Mouse (Mus musculus): Measurements from ENCODE around the gene Edn2. TPM values are rescaled to one million over a fixed set of nuclear protein-coding genes. Genes with fewer than 3 reads are reported as not detected.

Gene Edn2
- polyA plus RNA-seq, 1 experiment from 2014 or later: 0.73 TPM

- DNase-seq (ENCODE audit: low spot score): no peak
Measured at GRCm38 (mm10) chr4:120153736-120154135, 7.3 kb upstream of the Edn2 start.

DNA sequence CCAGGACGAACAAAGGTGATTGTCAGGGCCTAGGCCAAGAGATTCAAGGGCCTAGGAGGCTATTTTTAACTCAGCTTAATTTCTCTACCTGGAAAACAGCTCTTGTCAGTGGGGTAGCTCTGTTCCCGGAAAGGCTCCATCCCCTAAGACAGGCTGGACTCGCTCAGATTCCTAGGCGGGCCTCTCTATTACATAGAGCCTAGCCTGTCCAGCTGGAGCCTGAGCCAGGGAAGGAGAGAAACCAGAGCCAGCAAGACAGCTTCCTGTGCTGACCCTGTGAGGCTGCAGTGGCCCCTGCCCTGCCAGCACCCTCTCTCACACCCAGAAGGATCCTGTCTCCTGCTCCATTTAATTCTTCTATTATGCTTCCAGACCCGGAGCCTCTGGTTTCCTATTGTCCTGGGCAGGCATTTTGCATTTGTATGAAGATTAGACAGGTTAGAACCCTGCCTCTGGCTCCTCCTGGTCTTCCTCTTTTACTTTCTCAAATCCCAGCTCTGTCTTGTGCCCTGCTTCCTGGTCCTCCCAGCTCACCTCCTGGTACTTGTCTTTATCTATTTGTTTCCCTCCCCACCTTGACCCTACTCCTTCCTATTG, 2.2 kb upstream of the Edn2 start:
- no peak for DNase-seq (ENCODE audit: low spot score)

DNA sequence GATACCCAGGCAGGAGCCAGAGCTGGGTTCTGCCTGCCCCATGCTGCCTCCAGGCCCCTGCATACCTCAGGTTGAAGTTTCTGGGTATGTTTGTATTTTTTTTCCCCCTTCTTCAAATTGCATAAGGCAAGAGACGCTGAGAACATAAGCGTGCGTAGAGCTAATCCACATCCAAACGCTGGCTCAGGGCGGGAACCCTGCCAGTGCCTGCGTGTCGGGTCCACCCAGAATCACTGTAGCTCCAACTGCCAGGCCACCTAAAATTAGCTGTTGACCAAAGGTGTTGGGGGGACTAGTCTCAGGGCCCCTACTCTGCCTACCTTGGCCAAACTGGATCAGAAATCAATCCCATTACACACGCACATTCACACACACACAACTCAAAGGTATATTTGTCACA, 1.6 kb downstream of the Edn2 start:
- DNase-seq (ENCODE audit: low spot score): no peak

DNA sequence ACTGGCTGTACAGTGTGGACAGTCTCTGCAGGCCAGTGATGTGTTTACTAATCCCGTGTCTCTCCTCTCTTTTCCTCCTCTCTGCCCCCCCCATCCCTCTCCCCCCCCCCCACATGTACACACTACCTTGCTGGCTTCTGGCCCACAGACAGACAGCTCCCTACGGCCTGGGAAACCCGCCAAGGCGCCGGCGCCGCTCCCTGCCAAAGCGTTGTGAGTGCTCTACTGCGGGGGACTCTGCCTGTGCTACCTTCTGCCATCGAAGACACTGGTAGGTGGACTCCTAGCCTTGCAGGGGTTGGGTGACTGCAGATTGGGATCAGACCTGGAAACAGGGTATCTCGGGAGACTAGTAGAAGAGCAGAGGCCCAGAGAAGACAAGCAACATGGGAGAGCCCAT, 2.2 kb downstream of the Edn2 start:
- no peak for DNase-seq (ENCODE audit: low spot score)

GRCm38 (mm10) chr4:120164316-120164715, 3.3 kb downstream of the Edn2 start:
- DNase-seq (ENCODE audit: low spot score): no peak

DNA sequence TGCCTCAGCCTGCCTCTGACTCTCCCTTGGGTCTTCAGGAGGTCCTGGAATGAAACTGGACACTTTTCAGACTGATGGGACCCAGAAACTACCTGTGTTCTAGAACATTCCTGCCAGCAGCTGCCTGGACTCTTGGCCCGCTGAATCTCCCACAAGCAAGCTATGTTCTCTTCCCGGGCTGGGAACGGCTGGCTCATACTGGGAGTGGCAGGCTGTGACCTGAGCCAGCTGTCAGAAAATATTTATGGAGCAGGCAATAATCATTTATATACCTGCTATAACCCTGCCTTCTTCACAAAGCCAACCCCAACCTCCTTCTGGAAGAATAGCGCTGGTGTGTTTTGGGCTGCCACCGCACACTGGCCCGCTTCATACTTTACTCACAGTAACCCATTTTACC, 6.8 kb downstream of the Edn2 start:
- DNase-seq (ENCODE audit: low spot score): no peak

DNA sequence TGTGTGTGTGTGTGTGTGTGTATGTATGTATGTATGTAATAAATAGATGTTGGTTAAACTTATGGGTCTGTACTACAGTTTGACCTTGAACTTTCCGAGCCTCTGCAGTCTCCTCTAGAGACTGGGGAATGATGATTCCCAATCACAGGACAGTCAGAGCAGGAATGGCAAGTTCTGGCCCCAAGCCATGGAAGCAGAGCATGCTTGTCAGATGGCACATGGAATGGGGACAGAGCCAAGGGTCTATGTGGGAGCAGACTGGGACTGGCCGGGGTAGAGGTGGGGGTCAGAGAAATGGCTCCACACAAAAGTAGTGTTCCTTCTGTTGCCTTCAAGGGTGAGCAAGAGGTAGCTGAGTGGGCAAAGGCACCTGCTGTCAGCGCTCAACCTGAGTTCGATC, 7.3 kb downstream of the Edn2 start:
- no peak for DNase-seq (ENCODE audit: low spot score)

DNA sequence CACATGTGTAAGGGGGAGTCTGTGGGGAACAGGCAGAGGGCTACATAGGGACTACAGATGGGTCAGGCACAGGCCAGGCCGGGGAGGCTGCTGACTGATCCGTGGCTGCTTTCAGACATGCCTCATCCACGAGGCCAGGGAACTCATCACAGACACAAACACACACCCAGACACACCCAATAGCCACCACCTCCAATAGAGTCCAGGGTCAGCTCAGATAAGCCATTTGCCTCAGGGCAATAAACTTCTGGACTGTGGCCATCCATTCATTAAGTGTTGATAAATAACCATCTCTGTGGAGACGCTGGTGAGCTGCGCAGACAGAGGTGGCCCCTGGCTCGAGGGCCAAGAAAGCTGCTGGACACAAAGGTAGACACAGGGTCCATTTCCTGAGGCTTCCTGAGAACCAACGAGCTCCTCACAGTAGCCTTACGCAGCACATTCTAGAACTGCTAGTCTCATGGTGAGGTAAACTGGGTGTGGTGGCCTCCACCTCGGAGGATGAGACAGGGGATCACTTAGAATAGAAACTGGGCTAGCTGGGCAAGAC, 9.5 kb downstream of the Edn2 start:
- DNase-seq (ENCODE audit: low spot score): no peak

DNA sequence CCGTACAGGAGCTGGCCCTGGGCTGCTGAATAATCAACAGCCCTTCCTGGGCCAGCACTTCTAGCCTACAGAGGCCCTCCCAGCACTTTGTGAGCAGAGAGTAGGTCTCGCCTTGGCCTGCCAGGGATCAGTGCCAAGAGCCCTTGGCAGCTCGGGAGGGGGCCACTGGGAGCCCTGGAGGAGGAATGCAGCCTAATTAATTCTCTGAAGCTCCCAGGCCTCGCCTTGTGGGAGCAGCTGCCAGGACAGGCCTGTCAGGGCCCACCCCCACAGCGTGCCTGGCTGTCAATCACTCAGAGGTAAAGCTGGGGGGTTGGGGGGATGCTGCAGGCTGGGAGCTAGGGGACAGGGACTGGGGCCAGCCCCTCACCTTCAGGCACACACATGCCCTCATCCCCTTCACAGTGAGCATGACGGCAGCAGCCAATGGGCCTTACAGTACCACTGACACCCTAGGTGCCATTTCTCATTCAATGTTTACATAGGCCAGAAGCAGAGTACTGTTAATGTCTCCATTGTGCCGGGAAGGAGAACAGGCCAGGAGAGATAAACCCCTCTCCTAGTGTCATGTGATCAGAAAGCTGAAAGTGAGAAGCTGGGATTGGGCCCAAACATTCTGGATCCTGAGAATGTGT, 11.2 kb downstream of the Edn2 start:
- DNase-seq (ENCODE audit: low spot score): no peak

DNA sequence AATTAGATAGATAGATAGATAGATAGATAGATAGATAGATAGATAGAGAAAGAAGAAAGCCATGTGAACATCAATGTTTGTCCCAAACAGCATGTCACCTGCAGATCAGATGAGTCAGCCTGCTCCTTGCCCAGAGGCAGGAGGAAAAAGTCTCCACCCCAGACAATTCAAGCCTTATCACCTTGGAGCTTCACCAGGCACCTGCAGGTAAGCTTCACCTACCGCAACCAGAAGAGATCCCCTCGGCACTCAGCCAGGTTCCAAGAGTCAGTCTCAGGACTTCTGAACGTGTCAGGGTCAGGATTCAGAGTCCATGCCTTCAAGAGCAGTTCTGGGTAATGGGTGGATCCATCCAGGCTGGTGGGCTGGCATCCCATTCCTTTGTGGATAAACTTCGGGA, 18.1 kb downstream of the Edn2 start:
- no peak for DNase-seq (ENCODE audit: low spot score)

DNA sequence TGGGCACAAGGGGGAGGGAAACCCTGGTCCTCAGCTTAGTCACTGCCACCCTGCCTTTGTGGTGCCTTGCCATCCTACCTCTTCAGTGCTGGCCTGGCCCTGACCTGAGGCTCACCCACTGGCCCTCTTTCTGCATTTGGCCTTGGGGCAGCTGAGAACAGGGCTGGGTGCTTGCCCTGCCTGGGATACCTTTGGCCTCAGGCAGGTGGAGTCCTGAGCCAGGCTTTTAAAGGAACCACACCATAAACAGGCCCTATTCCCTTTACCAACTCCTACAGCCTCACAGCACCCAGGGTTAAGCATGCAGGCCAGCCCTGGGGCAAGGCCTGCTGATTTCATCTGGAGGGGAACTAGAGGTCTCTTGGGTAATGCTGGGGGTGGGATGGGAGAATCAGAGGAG, 19.5 kb downstream of the Edn2 start:
- DNase-seq (ENCODE audit: low spot score): no peak

DNA sequence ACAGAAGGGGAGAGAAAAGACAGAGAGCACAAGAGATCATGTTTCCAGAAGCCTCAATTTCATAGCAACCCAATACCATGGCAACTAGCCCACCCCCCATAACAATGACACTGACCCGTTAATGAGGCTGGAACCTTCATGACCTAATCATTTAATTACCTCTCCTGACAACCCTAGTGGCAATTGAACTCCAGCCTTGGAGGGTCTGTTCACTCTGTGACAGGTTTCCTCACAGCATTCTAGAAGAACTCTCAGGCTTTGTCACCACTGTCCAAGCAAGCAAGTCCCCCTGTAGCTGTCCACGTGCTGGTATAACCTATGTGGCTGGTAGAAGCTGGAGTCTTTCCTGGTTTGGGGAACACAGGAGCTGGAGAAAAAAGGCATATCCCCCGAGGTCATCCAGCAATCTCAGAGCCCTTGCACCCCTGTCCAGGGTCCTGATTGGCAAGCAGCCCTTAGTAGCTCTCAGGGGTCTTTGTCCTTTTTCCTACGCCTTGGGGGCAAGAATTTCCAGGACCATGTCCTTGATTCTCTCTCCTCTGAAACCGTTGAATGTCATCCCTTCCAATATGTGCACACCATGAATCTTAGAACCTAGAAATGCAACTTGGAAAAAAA, 23.5 kb downstream of the Edn2 start:
- no peak for DNase-seq (ENCODE audit: low spot score)

DNA sequence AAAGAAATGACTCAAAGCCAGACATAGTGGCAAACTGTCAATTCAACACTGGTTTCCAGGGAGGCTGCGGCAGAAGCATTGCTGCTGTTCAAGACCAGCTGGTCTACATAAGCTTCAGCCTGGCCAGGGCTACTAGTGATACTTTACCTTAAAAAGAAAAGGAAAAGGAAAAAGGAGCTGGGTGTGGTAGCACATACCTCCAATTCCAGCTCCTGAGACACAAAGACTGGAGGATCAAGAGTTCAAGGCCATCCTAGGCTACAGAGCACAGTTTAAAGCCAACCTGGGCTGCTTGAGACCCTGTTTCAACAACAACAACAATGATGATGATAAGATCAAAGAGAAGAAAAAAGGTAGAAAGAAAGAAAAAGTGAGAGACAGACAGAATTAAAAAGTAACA, 25.4 kb downstream of the Edn2 start:
- no peak for DNase-seq (ENCODE audit: low spot score)

DNA sequence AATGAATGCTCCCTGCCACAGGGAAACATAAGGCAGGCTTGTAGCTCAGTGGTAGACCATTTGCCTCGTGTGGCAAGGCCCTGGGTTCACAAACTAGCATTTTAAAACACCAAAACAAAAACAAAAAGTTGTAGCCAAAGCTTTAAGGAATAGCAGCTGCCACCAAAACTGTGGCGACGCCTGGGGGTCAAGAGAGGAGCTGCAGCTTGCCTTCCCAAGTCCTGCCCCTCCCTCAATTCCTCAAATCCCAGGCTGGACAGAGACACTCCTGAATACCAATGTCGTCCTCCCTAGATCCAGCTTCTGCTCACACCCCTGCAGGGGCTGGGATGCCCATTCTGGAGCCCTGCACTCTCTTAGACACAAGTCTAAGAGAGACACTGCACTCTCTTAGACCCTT, 25.9 kb downstream of the Edn2 start:
- DNase-seq (ENCODE audit: low spot score): no peak

- DNase-seq (ENCODE audit: low spot score): no peak
Measured at GRCm38 (mm10) chr4:120188204-120188603, 27.2 kb downstream of the Edn2 start.

DNA sequence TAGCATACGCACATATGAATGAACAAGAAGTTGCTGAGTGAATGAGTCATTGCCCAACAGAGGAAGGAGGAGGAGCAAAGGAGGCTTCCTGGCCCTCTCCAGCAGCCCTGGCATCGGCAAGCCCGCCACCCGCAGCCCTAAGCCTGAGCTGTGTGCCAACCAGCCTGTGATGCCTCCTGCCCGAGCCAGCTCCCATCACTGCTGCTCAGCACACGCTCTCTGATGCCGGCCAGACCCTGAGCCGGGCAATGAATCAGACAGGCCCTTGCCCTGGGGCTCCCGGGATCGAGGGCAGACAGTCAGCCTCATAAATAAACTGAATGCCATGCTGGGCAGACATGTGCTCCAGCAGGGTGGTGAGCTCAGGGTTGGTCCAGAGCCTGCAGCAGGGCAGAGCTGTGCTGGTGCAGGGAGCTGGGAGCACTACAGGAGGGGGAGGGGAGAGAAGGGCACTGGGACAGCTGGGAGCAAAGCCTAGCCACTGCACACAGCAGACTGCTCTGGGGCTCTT, 27.7 kb downstream of the Edn2 start:
- DNase-seq (ENCODE audit: low spot score): no peak

DNA sequence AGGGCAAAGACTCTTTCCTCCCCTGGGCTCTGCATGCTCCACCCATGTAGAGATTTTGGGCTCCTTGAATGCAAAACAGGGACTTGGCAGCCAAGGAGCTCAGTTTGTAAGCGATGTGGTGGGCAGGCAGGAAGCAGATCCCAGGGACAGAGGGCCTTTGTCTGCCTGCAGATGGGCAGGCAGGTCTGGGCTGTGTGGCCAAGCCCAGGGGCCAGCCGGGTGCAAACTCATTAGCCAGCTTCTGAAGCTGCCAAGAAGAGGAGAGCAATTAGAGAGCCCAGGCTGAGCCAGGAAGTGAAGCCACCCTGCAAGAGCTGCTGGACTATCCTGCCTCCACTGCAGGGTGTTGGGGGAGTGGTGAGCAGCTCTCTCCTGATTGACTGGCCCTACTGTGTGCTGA, 28.9 kb downstream of the Edn2 start:
- DNase-seq (ENCODE audit: low spot score): no peak

- no peak for DNase-seq (ENCODE audit: low spot score)
Measured at GRCm38 (mm10) chr4:120191987-120192386, 31.0 kb downstream of the Edn2 start.

DNA sequence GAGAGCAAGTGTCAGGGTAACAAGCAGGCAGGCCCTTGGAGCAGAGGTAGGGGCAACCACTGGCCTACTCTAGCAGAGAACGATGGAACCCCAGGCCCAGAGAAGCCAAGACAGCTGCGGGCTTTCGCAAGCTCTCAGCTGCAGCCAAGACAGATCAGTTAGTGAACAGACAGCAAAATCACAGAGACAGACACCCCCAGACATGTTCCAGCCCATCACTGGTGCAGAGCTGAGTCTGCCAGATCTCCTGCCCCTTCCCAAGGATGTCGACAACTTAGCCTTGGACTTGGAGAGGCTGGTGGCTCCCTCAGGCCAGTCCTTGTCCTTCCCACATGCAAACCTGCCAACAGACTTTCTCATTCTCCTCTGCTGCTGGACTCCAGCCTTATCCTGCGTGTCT, 33.0 kb downstream of the Edn2 start:
- no peak for DNase-seq (ENCODE audit: low spot score)

DNA sequence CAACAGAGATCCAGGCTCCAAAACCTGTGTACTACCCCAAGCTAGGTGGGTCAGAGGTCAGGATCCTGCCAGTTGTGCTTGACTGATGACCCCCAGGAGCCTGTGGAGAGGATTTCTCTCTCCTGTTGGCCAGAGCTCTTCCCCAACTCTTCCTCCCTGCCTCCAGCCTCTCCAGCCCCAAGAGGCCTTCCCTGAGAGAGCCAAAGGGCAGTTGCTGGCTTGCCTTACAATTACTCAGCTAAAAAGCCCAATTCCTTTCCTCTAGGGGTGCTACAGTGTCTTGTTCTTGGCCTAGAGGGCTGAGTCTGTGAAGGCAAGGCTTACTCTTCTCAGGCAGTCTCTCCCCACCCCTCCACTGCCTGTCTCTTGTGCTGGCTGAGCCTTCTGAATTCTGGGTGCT, 34.0 kb downstream of the Edn2 start:
- DNase-seq (ENCODE audit: low spot score): no peak

GRCm38 (mm10) chr4:120199184-120199885, 38.3 kb downstream of the Edn2 start:
- no peak for DNase-seq (ENCODE audit: low spot score)

Data from thymus, postnatal 0 days (tissue).